Mouse (Mus musculus): ENCODE results near the gene Eif4enif1.

The Eif4enif1 gene

DNA sequence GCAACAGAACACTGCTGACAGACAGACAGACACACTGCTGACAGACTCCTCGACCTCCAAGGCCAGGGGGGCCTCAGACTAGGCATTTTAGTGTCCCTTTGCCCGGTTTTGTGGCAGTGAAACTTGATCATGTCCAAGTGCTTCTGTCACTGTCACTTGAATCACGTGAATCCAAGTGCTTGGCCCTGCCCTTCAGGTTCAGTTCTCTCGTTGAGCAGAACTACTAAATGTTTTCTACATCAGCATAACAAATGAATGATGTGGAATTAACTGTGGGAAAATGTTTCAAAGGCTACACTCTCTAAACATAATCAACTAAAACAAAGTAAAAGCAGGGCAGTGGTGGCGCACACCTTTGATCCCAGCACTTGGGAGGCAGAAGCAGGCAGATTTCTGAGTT, 76.2 kb downstream of the Eif4enif1 start:
- DNase-seq = no peak

DNA sequence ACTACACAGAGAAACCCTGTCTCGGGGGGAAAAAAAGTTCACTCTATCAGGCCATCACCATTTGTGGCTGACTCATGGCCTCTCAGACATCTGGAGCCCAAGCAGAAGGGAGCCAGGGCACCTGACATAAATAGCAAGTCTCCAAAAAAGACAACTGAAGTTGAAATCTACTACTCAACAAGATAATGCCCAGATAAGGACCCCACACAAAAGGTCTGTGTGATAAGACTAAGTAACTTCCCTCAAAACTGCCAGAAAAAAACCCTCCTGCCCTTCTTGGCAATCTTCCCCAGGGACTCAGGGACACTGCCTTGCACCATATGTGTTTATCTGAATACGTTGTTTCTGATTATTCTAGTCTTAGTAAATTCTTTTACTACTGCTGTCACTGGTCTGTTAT, 77.5 kb downstream of the Eif4enif1 start:
- no peak for DNase-seq

GRCm38 (mm10) chr11:3282887-3283286, 80.7 kb downstream of the Eif4enif1 start:
- DNase-seq = no peak

- DNase-seq = no peak
Observed at GRCm38 (mm10) chr11:3283645-3284044, 81.5 kb downstream of the Eif4enif1 start.

DNA sequence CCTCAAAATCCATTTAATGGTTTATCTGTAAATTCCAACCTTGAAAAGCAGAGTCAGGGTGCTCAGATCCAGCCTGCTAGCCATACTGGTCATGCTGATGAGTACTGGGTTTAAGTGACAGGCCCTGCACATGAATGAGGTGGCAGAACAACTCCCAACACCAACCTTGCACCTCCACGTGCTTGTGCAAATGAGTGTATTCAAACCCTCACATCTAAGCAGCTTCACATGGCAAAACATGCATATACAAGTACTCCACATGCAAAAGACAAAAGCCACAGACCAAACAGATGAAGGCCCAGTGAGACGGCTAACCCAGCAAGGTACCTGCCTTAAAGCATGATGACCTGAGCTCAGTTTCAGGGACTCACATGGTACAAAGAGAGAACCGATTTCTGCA, 83.7 kb downstream of the Eif4enif1 start:
- no peak for DNase-seq

- DNase-seq = peak; percentile 29
Observed at GRCm38 (mm10) chr11:3287131-3287530, 84.9 kb downstream of the Eif4enif1 start.

- DNase-seq = no peak
Observed at GRCm38 (mm10) chr11:3287921-3288320, 85.7 kb downstream of the Eif4enif1 start.

- DNase-seq = peak; percentile 77
Observed at GRCm38 (mm10) chr11:3288521-3289301, 86.5 kb downstream of the Eif4enif1 start, which contains the start of gene Patz1. Gene Patz1, plus strand, starts transcription at chr11:3288874.

- peak; percentile 96 for DNase-seq
Observed at GRCm38 (mm10) chr11:3289302-3289802, 87.2 kb downstream of the Eif4enif1 start.

DNA sequence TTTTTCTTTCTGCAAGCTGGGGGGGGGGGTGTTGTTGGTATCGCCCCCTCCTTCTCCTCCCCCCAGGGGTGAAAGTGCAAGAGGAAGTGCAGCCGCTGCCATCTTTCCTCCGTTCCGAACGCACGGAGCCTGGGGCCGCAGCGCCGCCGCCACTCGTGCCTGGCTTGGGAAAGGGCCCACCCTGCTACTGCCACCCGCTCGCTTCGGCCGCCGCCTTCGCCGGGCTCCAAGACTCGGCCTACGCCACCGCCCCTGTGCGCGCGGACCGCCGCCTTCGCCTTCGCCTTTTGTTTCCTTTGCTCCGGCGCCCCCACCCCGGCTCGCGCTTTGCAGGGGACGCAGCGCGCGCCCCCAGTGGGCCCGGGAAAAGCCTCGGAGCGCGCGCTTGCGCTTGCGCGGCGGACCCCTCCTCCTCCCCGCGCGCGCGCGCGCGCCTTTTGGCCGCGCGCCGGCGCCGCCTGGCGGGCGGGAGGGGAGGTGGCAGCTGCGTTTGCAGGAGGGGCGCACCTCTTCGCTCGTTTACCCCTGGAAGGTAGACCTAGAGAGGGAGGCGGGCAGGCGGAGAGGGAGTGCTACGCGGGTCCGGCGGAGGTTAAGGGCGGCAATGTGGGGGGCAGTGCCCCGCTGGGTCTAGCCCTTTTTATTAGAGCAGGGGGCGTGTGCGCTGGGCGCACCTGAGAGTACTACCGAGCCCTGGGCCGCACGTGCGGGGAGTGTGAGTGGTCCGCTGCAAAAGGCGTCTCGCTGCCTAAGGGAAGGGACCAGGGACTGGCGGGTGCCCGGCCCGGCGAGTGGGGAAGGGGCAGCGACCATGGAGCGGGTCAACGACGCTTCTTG, 87.8 kb downstream of the Eif4enif1 start:
- DNase-seq = peak; percentile 96

GRCm38 (mm10) chr11:3290640-3291310, 88.6 kb downstream of the Eif4enif1 start:
- DNase-seq = peak; percentile 52

GRCm38 (mm10) chr11:3291311-3292061, 89.3 kb downstream of the Eif4enif1 start:
- peak; percentile 36 for DNase-seq

GRCm38 (mm10) chr11:3292062-3292421, 89.8 kb downstream of the Eif4enif1 start:
- peak; percentile 85 for DNase-seq

DNA sequence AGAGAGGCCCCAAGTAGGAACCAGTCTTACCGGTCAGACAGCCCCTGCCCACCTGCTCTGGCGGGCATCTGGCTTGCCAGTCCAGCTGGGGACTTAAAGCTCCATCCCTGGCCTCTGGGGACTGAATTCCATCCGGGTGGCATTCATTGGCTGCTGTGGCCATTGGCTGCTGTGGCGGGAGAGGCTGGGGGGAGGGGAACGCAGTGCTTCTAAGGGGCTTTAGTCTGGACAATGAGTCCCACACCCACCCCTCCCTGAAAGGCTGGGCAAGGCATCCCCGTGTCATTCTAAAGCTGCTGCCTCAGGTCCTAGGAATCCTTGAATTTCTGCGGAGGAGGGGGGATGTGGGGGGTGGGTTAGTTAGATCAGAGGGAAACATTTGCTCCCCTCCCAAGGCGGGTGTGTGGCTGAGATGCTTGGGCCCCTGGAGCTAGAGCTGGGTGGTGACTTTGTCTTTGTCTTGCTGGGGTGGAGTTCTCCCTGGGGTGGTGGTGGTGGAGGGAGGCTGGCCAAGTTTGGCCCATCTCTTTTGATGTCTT, 90.6 kb downstream of the Eif4enif1 start:
- DNase-seq = peak; percentile 92

DNA sequence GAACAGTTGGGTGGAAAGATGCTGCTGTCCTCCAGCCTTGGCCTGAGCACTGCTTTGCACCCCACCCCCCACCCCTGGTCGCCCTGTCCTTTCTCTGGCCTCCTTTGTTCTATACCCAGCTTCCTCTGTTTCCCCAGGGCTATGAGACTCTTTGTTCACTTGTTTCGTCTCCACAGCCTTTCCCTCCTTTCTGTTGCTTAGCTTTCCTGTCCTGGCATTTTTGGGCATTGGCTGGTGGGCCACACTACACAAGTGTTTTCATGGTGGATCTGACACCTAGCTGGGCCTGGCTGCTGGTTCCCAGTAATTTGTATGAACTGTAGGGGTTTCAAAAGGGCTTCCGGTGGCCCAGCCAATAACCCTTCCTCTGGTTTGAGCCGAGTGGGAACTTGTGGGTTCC, 91.2 kb downstream of the Eif4enif1 start:
- no peak for DNase-seq

All from retina, postnatal 1 day (tissue).